Mouse (Mus musculus): ENCODE measurements at regions not wholly inside any gene's neighbourhood (a gene's known extent, or its start where the extent isn't known, plus 50 kb on each side); places are given as distances from the start of the nearest gene placed in this dataset.

DNA sequence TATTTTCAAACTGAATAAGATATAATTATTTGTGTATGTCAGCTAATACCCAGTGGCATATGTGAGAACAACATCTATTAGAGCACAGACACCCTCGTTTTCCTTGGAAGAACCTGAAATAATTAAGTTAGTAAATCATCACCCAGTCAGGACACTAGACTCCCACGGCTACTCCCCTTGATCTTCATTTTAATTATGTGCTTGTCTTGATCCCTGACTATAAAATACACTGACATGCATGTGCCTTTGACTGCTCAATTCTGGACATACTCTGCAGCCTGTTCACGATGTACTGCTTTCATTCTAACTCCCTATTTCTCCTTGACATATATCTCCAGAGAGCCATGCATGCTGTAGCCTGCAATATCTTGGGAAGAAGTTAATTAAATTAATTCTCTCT lies 232.7 kb upstream of the Atxn7l3b start:
- WGBS, result 31% methylated on average over 3 of the region's 3 CpGs
- no peak for DNase-seq
- H3K4me1 ChIP-seq (ENCODE audit: control insufficient read depth, insufficient read depth, low read length), result no peaks in the 10 kb centered on the region
- H3K4me3 ChIP-seq (replicated peaks; ENCODE audit: insufficient read depth, low read depth, low read length), result no peak overlapping the region
- no peaks in the 10 kb centered on the region for H3K27me3 ChIP-seq (ENCODE audit: control insufficient read depth, insufficient read depth, low read length)
- no peak overlapping the region for H3K27ac ChIP-seq (ENCODE audit: insufficient read depth, low read length)
- TF ChIP-seq POLR2A (IDR thresholded peaks at IDR 0.05; ENCODE audit: borderline replicate concordance, insufficient read depth, low read length) (no peak), CTCF (IDR thresholded peaks at IDR 0.05; ENCODE audit: borderline replicate concordance, insufficient read depth, low read depth, low read length) (no peak)

DNA sequence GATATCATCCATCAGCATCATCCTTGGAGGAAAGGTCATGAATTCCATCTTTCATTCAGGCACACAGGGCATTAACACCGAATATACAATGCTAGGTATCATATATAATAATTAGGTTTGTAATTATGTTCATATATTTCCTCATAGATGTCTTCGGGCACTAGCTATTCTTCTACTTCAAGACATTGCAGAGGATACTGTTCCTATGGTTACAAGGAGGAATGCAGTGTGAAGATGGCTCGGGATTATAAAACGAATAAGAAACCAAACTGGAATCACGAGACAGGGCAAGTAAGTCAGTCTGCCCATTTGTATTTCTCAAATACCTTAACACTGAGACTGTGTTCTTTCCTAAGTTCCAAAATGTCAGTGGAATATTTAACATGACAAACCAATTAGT lies 231.3 kb upstream of the Atxn7l3b start:
- no peak for TF ChIP-seq POLR2A (IDR thresholded peaks at IDR 0.05; ENCODE audit: borderline replicate concordance, insufficient read depth, low read length)
- TF ChIP-seq CTCF (IDR thresholded peaks at IDR 0.05; ENCODE audit: borderline replicate concordance, insufficient read depth, low read depth, low read length), result no peak
- H3K4me1 ChIP-seq (ENCODE audit: control insufficient read depth, insufficient read depth, low read length), result no peaks in the 10 kb centered on the region
- WGBS, result 37% methylated on average over 5 of the region's 5 CpGs
- H3K27me3 ChIP-seq (ENCODE audit: control insufficient read depth, insufficient read depth, low read length), result no peaks in the 10 kb centered on the region
- H3K27ac ChIP-seq (ENCODE audit: insufficient read depth, low read length), result no peak overlapping the region
- H3K4me3 ChIP-seq (replicated peaks; ENCODE audit: insufficient read depth, low read depth, low read length), result no peak overlapping the region
- DNase-seq, result no peak

DNA sequence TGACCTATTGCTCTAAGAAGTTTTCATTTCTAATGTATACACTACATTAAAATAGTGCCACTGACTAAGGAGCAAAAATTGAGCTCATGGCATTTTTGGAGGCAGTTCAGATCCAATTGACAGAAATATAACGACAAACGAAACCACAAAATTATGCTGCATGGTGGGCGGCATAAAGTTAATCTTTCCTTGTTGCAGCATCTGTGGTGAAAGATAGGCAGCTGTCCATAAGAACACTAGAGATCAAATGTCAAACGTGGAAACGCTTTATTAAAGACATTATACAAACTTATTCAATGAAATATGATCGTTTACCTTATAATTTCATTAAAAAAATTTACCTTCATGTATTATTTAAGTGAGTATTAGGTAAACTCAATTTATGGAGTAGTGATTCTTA lies 230.2 kb upstream of the Atxn7l3b start:
- no peak for DNase-seq
- H3K4me1 ChIP-seq (ENCODE audit: control insufficient read depth, insufficient read depth, low read length), result no peaks in the 10 kb centered on the region
- WGBS, result 80% methylated on average over 6 of the region's 6 CpGs
- no peaks in the 10 kb centered on the region for H3K27me3 ChIP-seq (ENCODE audit: control insufficient read depth, insufficient read depth, low read length)
- H3K27ac ChIP-seq (ENCODE audit: insufficient read depth, low read length), result no peak overlapping the region
- H3K4me3 ChIP-seq (replicated peaks; ENCODE audit: insufficient read depth, low read depth, low read length), result no peak overlapping the region
- TF ChIP-seq POLR2A (IDR thresholded peaks at IDR 0.05; ENCODE audit: borderline replicate concordance, insufficient read depth, low read length), result no peak
- TF ChIP-seq CTCF (IDR thresholded peaks at IDR 0.05; ENCODE audit: borderline replicate concordance, insufficient read depth, low read depth, low read length), result no peak

DNA sequence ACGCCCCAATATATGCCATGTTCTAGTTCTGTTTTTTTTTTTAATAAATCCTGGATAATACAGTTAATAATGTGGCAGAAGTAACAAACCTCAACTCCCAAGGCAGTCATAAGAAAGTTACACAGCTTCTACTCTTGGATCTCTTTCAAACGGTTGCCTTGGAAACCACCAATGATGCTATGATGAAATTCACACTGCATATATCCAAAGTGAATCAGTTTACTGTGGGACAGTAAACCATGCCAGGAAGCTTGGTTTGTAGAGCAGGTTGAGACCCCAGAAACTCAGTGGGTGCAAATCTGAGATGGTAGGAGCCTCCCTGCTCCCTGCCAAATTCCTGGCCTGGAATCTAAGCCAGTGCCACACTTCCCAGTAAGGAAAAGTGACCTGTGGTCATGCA lies 212.8 kb upstream of the Atxn7l3b start:
- TF ChIP-seq POLR2A (IDR thresholded peaks at IDR 0.05; ENCODE audit: borderline replicate concordance, insufficient read depth, low read length) (no peak), CTCF (IDR thresholded peaks at IDR 0.05; ENCODE audit: borderline replicate concordance, insufficient read depth, low read depth, low read length) (no peak)
- H3K4me1 ChIP-seq (ENCODE audit: control insufficient read depth, insufficient read depth, low read length), result no peaks in the 10 kb centered on the region
- H3K27me3 ChIP-seq (ENCODE audit: control insufficient read depth, insufficient read depth, low read length), result no peaks in the 10 kb centered on the region
- H3K4me3 ChIP-seq (replicated peaks; ENCODE audit: insufficient read depth, low read depth, low read length), result no peak overlapping the region
- WGBS, result 38% methylated on average over 2 of the region's 2 CpGs
- DNase-seq, result no peak
- H3K27ac ChIP-seq (ENCODE audit: insufficient read depth, low read length), result no peak overlapping the region

DNA sequence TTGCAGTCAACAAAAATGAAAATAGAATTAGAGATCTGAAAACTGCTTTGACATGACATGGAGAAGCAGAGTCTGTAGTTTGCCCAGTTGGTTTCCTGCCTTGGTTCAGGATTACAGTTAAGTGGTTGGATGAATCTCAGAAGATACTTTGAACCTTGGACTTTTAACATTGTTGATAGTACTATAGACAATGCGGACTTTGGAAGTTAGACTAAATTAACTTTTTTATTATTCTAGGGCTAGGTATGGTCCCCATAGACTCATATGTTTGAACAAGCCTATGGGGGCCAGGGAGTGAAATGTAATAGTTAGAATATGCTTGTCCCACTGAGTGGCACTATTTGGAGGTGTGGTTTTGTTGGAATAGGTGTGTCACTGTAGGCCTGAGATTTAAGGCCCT lies 186.2 kb upstream of the Atxn7l3b start:
- Histone ChIP-seq H3K27me3 (ENCODE audit: control insufficient read depth, insufficient read depth, low read length) (no peaks in the 10 kb centered on the region), H3K4me3 (replicated peaks; ENCODE audit: insufficient read depth, low read depth, low read length) (no peak overlapping the region), H3K4me1 (ENCODE audit: control insufficient read depth, insufficient read depth, low read length) (no peaks in the 10 kb centered on the region), H3K27ac (ENCODE audit: insufficient read depth, low read length) (no peak overlapping the region)
- 98% methylated on average over 1 of the region's 1 CpGs for WGBS
- no peak for TF ChIP-seq POLR2A (IDR thresholded peaks at IDR 0.05; ENCODE audit: borderline replicate concordance, insufficient read depth, low read length)
- no peak for DNase-seq

DNA sequence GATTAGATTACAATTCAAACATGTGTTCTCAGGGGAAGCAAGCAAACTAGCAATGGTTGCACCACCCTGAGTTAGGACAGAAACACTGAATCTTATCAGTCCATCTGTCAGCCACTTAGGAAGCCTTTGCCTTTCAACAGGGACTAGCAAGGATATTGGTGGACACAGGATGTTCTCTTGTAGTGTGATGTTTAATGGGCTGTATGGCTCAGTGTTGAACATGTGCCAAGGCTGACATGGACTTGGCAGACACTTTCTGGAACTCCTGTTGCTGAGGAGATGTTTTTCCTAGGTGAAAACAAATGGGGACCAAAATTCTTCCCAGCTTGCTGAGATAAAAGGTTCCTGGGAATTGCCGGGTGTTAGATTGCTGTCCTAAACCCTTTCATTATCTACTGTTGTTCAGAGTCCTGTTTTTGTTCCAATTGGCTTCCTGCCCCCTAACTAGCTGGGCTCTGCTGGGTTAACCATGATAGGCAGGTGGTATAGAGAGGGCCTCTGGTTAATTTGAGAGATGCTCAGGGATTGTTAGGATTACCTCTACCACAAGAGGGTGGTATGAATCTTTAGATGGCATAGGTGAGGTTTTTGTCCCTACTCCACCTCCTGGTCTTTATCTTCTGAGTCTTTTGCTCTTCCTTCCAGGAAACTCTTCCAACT lies 177.1 kb upstream of the Atxn7l3b start:
- H3K4me3 ChIP-seq (replicated peaks; ENCODE audit: insufficient read depth, low read depth, low read length), result no peak overlapping the region
- peak; percentile 5 to 12 for DNase-seq
- H3K27me3 ChIP-seq (ENCODE audit: control insufficient read depth, insufficient read depth, low read length), result no peaks in the 10 kb centered on the region
- peaks cover 2% of the 10 kb centered on the region; the same call in 1 of the 2 replicates for H3K4me1 ChIP-seq (ENCODE audit: control insufficient read depth, insufficient read depth, low read length)
- TF ChIP-seq POLR2A (IDR thresholded peaks at IDR 0.05; ENCODE audit: borderline replicate concordance, insufficient read depth, low read length) (no peak), CTCF (IDR thresholded peaks at IDR 0.05; ENCODE audit: borderline replicate concordance, insufficient read depth, low read depth, low read length) (no peak)
- no peak overlapping the region for H3K27ac ChIP-seq (ENCODE audit: insufficient read depth, low read length)
- WGBS, result 3% methylated on average over 1 of the region's 1 CpGs

DNA sequence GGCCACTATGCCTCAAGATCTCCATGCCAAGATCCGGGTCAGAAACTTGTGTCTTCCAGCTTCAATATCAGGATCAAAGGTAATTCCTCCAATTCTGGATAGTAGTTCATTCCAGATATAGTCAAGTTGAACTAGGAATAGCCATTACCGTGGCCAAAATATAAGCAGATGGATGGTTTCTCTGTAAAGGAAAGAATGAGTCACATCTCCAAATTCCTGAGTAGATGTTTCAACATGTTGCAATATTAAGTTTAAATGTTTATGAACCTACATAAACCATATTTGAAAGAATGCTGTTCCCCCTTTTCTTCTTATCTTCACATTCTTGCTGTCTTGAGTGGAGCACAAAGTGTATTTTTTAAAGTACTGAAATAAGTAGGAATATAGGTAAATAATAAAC lies 176.5 kb upstream of the Atxn7l3b start:
- 80% methylated on average over 2 of the region's 2 CpGs for WGBS
- H3K4me3 ChIP-seq (replicated peaks; ENCODE audit: insufficient read depth, low read depth, low read length), result no peak overlapping the region
- TF ChIP-seq CTCF (IDR thresholded peaks at IDR 0.05; ENCODE audit: borderline replicate concordance, insufficient read depth, low read depth, low read length), result no peak
- TF ChIP-seq POLR2A (IDR thresholded peaks at IDR 0.05; ENCODE audit: borderline replicate concordance, insufficient read depth, low read length), result no peak
- H3K27me3 ChIP-seq (ENCODE audit: control insufficient read depth, insufficient read depth, low read length), result no peaks in the 10 kb centered on the region
- no peak overlapping the region for H3K27ac ChIP-seq (ENCODE audit: insufficient read depth, low read length)
- no peak for DNase-seq
- peaks cover 2% of the 10 kb centered on the region; the same call in 1 of the 2 replicates for H3K4me1 ChIP-seq (ENCODE audit: control insufficient read depth, insufficient read depth, low read length)
